In genomic region chr9:115478946-115479345, GRCm38 (mm10) we compare ENCODE assay signal across 17 mouse cellular contexts.
DNase-seq lines count a peak whose midpoint lies in the region; ATAC-seq lines count a peak whose summit lies in the region.
"Had no signal": no experiment of that assay in that cellular context is flagged by ENCODE, and none has a peak within 500 bp of the region (broad histone marks: within the 10 kb centered on the region; RNA-seq: fewer than 3 reads in every experiment).

No protein-coding gene starts in this region.

- intact Hi-C loops in heart, postnatal 10 days (cut with DNase I) = no loop called here

- ATAC-seq in neutrophil, adult 5-6 weeks (ENCODE audit: extremely low read depth, insufficient number of reproducible peaks, low FRiP score, poor library complexity, severe bottlenecking) = peak; percentile 31
- ATAC-seq: CD4-positive, CD25-positive, alpha-beta regulatory T cell, adult 4 months; hindbrain, embryonic 16.5 days; intestine, embryonic 16.5 days; midbrain, embryonic 13.5 days had no signal

- DNase-seq in heart, adult 11 months = peak; percentile 46
- no peak for DNase-seq in heart, postnatal 10 days
- peak; percentile 4 for DNase-seq in thymus, postnatal 14 days
- no peak for DNase-seq in thymus, postnatal 10 days (ENCODE audit: low spot score in 2 of 2)
- no peak for DNase-seq in cerebellum, postnatal 4 days (ENCODE audit: low spot score in 2 of 2)
- DNase-seq in layer of hippocampus, postnatal 25 days (ENCODE audit: extremely low spot score in 1 of 2, low spot score in 1 of 2) = no peak
- DNase-seq in ovary, adult 18-20 months (ENCODE audit: low spot score) = no peak
- DNase-seq: adrenal gland, postnatal 36 days; cerebellum, adult 9-11 months; kidney, postnatal 36 days; right cerebral cortex, adult 18-20 months; thymus, adult 18-20 months had no signal

Comparison
In these comparisons a context has a peak if more than half of its experiments do, and no peak if none do; other contexts are left out.
1. DNase-seq: peak in heart, adult 11 months (single experiment) and thymus, postnatal 14 days (single experiment); none in heart, postnatal 10 days (0 of 2), thymus, postnatal 10 days (0 of 2), cerebellum, postnatal 4 days (0 of 2), layer of hippocampus, postnatal 25 days (0 of 2) and ovary, adult 18-20 months (single experiment).